Mouse (Mus musculus): ENCODE measurements around the gene Sh3bgrl2.
"Not testable (repeated sequence)": the region's sequence is repeated elsewhere in the genome, so short reads cannot be mapped to it uniquely, and the experiment has no call there.

The Sh3bgrl2 gene

DNA sequence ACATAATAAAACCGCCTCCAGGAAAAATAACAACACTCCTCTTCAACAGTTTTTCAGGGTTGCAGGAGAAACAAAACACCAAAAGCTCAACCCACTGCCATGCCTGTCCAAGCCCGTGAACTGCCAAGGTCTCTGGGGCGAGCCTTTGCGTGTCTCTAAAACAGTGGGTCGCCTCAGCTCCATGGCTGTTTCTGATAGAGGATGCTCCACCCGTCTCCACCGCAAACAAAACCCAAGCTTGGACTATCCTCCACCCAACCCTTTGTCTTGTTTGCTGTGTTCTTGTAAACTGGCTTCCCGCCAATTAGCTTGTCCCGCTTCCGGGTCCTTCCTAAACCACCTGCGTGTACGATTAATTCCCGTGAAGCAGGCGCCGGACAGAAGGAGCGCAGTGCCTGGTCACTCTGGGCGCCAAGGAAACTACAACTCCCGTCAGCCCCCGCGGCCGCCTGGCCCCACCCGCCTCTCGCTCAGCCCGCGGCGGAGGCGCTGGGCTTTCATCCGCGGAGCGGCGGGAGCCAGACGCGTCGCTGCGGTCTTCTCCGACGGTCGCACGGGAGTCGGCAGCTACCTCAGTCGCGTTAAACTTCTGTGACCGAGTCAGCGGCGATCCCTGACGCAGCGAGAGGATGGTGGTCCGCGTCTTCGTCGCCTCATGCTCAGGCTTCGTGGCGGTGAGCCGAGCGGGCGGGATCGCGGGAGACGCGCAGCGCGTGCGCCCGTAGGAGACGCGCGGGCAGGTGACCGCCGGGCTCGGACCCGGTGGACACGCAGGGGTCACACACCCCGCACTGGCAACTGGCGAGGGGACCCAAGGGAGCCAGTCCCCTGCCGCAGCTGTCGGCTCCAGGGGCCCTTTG is at the start of gene Sh3bgrl2:
Sh3bgrl2 (plus strand) TSS at position 498 of the 860 bp plus-strand sequence.
- peak; percentile 70 to 72 for DNase-seq (ENCODE audit: low spot score in 2 of 2)

DNA sequence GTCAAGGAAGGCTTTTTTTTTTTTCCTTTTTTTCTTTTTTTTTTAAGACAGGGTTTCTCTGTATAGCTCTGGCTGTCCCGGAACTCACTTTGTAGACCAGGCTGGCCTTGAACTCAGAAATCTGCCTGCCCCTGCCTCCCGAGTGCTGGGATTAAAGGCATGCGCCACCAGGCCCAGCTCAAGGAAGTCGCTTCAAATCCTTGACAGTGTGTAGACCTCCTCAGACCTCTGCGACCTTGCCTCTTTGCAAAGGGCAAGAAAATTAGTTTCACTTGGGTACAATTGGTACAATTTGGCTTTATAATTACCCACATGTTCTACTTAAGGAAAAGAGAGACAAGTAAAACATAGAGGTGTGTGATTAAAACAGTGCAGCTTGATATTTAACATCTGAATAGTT is 29.0 kb upstream of the Sh3bgrl2 start:
- DNase-seq (ENCODE audit: low spot score in 2 of 2), result not testable (repeated sequence)

DNA sequence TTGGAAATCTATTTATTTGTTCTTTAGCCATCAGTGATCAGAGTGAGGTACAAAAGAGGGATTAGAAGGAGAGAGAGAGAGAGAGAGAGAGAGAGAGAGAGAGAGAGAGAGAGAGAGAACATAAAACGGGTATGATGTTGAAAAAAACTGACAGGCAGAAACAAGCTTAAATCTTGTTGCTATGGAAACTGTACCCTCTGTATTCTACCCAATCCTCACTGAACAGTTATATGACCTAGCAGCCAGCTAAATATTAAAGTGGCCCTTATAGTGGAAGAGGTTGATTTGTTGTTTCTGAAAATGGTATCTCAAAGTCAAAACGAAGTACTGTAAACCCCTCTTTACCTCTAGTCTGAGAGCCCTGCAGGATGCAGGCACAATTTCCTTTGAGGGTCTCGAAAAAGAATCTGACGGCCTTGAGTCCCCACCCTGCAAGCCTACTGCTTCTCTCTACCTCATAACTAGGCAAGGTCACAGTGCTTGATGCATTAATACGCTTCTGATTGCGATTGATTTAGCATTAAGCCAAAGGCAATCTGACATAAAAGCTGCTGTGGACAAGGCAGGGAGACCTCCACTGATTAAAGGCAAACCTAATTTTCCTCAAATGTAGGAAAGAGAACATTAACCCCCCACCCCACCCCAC is 28.5 kb upstream of the Sh3bgrl2 start:
- no peak for DNase-seq (ENCODE audit: low spot score in 2 of 2)

DNA sequence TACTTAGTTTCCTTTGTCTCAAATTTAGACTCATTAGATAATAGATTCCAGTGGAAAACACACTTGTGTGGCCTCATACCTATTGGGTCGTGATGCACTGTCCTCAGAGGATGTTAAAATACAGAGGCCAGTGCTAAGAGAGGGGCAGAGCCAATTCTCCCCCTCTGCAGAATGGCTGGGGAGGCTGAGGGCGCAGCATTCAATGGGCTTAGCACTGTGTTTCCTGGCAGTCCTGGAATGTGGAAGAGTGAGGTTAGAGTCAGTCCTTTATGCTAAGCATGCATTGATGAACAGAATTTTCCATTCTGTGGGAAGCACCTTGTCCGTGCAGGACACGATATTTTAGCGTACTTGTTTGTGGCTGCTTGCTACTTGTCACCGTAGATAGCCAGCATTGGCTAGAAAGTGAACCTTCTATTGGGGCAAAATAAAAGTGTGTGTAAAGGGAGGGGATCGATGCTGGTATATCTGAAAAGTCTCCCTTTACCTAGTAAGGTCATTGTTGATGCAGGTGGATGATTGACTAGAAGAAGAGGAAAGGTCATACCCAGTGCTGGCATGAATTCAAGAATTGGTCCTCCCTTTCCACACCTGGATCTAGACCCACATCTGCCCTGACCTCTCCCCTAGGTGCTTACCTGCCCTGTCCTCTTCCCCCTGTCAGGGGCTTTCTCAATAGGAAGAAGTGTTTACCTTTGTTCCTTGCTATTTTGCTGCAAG is 20.6 kb upstream of the Sh3bgrl2 start:
- DNase-seq (ENCODE audit: low spot score in 2 of 2), result no peak

DNA sequence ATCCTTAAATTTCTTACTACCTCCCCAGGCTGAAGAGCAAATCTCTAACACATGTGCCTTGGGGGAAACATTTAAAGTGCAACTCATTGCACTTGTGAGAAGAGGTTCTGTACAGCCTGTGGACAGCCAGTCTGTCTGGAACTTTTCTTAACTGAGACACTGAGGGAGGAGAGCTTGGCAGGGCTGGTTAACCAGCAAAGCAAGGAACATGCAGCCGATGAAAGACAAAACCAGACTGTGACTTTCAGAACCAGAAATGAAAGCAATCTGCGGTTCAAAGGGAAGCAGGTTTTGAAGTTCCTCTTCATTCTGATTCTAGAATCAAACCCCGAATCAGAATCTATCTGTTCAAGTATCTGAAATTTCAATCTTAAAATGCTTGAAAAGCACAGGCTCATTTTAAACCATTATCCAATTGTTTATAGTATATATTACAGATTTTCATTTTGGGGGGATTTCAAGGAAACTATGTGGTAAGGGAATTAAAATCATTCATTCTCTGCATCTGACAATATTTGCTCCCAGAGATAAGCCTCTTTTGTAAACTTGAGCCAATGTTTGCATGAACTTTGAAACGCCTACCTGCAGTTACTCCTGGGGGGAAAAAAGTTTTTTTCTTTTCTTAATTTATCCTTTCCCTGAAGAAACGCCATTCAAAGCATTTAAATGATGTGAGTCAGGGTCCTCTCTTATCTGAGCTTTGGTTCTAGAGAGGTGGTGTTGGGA is 14.9 kb upstream of the Sh3bgrl2 start:
- no peak for DNase-seq (ENCODE audit: low spot score in 2 of 2)

DNA sequence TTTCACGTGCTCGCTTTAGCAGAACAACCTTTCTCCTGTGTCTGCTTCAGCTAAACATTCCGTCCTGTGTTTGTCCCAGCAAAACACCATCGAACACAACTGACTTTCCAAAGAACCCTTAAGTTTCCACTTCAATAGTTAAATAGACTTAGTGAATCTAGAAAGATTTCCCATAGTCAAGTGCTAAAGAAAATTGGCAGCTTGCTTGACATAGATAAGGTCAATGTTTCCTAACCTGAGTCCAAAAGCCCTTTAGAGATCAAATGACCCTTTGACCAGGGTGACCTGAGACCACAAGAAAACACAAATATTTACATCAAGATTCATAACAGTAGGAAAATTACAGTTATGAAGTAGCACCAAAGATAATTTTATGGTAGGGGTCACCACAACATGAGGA is 11.2 kb upstream of the Sh3bgrl2 start:
- DNase-seq (ENCODE audit: low spot score in 2 of 2), result no peak

DNA sequence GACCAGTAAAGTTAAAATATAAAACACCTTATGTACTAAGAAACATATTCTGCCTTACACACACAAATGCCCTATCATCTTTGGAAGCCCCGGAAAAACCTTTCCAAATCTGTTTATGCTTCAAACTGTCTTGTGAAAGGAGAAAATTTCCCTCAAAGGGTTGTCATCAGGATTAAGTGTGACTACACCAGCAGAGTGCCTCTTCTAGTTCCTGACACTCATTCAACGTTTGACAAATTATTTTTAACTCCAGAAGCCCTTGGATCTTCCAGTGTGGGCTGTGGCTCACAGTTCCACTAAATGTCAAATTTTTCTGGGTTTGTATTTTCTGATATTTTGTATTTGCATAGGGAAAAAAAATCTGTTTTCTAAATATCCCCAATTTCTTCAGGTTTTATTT is 10.6 kb upstream of the Sh3bgrl2 start:
- no peak for DNase-seq (ENCODE audit: low spot score in 2 of 2)

DNA sequence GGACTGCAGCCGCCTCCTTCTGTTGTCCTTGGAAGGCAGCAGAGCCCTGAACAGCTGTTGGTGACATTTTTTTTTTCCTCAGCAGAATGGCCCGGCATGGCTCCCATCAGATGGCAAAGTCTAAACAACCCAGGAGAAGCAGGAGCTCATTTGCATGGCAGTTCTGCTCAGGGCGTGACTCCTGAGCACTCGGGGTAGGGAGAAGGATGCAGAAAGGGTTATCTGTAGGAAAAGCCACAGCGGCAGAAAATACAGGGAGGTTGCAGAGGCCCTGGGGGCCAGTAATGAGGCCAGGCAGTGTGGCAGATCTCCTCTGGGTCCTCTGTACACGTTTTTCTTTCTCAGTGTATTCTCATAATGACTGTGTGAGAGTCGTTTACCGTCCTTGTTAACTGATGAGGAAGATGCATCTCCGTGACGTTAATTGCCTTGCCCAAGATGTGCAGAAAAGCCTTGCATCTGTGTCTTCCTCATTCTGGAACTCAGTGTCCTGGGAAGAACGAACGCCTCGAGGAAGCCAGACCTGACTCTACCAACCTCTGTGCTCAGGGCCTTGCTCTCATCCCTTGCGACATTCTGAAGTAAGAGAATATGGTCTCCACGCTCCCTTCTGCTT is 10.1 kb upstream of the Sh3bgrl2 start:
- DNase-seq (ENCODE audit: low spot score in 2 of 2), result no peak

DNA sequence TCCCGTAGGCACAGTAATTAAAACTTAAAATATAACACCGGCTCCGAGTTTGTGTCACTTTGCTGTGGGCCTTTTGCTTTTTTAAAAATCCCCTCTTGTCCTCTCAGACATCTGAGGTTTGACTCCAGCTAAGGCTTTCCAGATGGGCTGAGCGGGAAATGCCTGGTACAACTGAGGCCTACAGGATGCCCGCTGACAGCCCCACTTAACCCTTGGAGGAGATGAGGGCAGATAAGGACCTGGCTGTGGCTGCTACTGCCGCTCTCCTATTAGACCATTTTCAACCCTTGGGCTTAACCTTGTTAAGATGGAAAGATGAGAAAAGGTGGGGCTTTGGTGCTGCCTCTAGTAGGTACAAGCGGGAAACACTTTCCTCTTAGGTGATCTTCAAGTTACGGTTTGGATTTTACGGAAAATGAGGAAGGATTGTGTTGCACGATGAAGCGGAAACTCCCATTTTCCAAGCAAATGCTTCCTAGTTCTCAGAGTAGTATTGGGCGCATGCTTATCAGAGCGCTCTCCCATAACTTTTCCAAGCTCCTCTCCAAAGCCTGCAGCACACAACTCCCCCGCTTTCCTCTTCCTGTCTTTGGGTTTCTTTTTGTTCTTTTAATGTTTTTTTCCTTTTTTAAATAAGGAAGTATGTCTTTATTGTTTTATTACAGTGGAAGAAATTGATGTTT is 8.2 kb upstream of the Sh3bgrl2 start:
- DNase-seq (ENCODE audit: low spot score in 2 of 2), result no peak

DNA sequence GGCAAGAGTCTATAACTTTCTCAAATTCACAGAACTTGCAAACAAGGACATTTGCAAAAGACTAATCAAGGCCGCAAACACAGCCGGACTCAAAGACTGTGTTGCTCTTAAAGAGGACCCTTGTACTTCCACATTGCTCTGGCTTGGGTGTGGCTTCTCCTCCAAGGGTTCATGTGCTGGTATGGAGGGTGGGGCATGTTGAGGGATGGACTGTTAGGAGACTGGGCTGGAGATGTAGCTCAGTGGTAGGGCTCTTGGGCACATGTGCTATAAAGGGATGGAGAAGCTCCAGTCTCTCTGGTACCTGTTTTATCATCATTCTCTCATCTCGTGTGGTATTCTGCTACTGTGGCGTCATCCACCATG is 7.7 kb upstream of the Sh3bgrl2 start:
- no peak for DNase-seq (ENCODE audit: low spot score in 2 of 2)

DNA sequence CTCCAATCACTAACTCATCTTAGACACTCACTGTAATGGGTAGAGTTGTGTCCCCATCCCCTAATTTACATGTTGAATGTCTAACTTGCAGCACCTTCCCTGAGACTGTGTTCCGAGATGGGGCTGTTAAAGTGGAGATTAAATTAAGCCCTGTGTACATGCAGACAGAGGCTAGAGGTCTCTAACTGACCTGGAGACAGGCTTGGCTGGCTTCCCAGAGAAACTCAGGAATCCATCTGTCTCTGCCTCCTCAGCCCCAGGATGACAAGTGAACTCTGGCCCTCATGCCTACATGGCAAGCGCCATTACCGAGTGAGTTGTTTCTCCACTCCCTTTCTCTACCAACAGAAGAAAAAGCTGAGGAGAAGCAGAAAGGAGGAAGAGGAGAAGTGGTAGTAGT is 7.2 kb upstream of the Sh3bgrl2 start:
- DNase-seq (ENCODE audit: low spot score in 2 of 2), result no peak

DNA sequence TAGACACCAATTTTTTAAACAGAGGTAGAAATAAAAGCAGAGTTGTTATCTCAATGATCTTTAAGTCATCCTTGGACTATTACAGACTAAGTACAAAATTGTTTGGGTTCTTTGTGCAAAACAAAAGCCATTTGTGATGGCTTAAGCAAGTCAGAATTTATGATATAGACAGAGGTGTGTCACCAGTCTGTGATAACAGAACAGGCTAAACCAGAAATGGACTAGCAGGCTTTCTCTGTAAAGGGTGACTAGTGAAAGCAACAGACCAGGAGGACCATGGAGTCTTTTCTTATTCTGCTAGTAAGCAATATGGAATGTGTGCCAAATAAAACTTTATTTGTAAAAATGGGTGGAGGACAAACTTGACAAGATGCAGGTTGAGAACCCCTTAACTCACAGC is 2.9 kb upstream of the Sh3bgrl2 start:
- DNase-seq (ENCODE audit: low spot score in 2 of 2), result no peak

DNA sequence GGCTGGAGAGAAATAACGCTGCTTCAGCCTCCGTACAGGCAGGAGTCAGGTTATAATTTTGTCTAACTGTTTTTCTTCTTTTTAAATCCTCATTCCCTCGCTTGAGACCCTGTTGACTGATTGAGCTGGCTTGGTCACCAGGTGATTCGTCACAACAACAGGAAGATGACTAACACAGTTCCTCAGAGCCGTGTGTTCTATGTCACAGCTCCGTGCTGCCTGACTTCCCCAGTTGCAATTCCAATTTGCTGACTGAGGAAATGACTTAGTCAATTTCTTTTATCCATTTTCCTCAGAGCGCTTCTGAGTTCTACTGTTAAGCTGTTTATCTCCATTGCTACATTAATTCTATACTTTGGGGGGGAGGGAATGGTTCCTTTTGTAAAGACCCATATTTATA is 1.8 kb upstream of the Sh3bgrl2 start:
- no peak for DNase-seq (ENCODE audit: low spot score in 2 of 2)

DNA sequence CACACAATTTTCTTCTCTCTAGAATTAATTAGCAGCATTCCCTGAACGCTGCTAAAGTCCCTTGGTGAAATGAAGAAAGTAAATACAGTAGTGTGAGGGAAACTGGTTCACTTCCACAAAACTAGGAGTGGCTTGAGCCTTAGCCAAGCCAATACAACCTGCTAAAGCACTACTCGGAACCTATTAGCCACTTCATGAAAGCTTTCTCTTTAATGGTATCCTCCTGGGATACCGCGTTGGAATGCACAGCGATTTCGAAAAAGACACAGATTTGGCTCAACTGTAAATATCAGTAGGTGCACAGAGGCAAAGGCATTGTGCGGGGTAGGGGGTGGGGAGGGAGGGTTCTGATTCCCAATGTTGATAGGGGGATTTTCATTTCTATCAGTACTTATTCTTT is 898 bp upstream of the Sh3bgrl2 start:
- DNase-seq (ENCODE audit: low spot score in 2 of 2), result no peak

DNA sequence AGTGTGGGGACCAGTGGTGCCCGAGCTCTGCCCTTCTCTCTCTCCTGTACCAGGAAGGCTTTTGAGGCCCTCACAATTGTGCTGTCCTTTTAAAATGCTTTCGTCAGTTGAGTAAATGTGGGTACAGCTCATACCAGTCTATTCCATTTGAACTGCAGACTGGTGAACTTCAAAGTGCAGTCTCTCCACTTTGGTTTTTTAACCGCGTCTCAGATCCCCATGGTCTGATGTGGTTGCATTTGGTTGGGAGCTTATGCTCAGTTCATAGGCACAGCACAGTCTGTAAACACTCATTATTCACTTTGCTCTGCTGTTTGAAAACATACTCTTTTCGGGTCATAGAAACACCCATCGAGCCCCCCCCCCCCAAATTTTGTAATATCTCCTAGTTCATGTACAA is 1.7 kb downstream of the Sh3bgrl2 start:
- DNase-seq (ENCODE audit: low spot score in 2 of 2), result no peak

DNA sequence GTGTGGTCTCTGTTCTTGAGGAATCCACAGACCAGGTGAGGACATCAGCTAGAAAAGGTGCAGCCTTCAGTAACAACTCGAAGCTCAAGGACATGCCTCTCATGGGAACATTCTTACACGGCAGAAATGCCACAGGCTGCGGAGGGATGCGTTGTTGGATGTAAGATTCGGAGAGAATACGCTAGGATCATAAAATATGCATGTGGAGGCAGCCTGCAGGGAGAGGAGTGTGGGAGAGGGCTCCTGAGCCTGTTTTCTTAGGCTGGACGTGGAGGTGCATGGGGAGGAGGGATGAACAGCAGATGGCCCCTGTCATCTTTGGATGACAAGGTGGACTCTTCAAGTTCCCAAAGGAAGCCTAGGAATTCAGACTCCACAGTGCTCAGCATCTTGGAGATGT is 3.0 kb downstream of the Sh3bgrl2 start:
- peak in 1 of 2 experiments; percentile 13 for DNase-seq (ENCODE audit: low spot score in 2 of 2)

DNA sequence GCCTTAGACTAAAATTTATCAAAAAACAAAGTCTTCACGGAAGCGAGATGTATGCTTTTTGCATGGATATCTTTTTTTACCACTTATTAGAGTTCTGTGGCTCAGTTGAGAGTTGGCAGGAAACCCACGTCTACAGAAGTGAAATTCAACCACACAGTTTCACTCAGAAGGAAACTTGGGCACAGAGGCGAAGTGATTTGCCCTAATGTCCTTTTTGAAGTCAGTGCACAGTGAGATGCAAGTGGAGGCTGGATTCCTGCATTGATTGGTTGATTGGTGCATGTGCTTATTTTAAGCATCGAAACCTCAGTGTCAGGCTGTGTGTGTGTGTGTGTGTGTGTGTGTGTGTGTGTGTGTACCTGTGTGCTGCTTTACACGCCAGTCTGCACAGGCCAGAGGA is 3.5 kb downstream of the Sh3bgrl2 start:
- no peak for DNase-seq (ENCODE audit: low spot score in 2 of 2)

DNA sequence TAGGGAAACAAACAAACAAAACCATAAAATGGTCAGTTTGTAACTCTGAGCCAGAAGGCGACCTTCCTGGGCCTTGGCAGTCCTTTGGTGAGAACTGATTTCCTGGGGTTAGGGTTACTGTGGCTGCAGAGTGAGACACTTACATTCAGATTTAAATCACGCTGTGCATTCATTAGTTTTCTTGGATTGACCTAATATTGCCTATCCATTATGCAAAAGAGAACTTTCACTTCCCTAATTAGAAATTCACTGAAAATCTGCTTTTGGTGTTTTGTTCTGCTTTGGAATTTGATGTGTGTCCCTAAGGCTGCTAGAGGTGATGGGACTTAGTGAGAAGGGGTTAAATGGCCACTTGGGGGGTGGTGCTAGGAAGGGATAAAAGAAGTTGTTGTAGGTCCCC is 7.5 kb downstream of the Sh3bgrl2 start:
- DNase-seq (ENCODE audit: low spot score in 2 of 2), result no peak

DNA sequence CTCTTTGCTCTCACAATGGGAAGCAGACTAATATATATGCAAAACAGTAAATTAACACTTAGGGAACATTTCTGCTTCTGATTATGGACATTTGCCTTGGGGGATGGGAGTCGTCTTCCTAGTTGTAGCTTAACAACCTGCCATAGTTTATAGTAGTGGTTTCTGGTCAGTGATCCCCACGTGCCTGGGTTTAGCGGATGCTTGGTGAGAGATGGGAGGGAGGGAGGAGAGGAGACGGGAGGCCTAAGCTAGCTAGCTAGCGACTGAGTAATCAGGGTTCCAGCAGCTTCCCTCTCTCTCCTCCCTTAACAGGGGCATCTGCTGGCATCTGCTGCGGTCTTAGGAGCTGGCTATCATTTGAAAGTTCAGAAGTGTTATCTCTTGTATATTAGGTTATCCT is 8.1 kb downstream of the Sh3bgrl2 start:
- DNase-seq (ENCODE audit: low spot score in 2 of 2), result no peak

DNA sequence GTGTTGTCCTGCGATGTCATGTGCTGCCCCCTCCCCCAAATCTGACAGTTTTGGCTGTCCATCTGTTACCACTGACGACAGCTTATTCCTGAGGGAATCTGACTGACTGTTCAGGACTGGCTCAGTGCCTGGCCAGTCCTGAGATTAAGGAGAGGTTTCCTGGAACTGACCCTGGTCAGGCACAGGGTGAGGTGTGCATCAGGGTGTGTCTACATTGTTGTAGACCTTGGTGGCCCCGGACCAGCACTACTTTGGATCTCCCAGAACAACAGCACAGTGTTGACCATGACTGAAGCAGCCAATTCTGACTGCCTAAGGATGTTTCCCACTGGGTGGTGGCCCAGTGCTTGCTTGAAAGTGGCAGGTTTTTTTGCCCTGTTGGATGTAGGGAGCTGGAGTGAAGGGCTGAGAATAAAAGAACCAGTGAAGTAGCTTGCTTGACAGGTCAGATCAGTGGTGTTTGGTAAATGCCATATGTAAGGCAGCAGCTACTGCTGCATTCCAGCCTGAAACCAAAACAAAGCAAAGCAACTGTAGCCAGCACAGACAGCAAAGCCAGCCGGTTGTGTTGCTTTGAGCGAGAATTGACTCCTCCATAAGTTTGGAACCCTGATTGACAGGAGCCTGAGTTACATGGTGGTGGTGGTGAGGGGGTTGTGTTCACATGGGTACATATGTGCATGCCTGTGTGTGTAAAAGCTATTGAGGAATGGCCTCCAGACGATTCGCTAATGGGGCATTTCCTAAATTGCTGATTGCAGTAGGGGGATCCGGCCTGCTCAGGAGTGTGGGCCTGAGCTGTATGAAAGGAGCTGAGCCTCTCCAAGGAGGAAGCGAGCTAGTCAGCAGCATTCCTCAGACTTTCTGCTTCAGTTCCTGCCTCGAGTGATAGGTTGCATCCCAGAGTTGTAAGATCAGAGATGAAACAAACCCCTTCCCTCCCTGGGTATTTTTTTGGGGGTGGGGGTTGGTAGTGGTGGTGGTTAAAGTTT is 8.9 kb downstream of the Sh3bgrl2 start:
- no peak for DNase-seq (ENCODE audit: low spot score in 2 of 2)

Data from right cerebral cortex, postnatal 36 days (tissue).